Mouse (Mus musculus) CD4-positive naive resting alpha-beta T cell, adult 57 days (primary cell): Measurements from ENCODE around the gene H2-T23. TPM values are rescaled to one million over a fixed set of nuclear protein-coding genes. Genes with fewer than 3 reads are reported as not detected.

Source experiments
- total RNA-seq: library from RNA; stranded (reverse); gene quantifications from one replicate; pipeline ENCODE4 v1.2.4, GENCODE M21; 2023

H2-T23 gene
- 302 TPM for total RNA-seq

GRCm38 (mm10) chr17:36032351-36032875 is at the start of gene H2-T23:
TSS of gene H2-T23 (minus strand) at chr17:36032855.

GRCm38 (mm10) chr17:36058362-36058761 is 25.7 kb upstream of the H2-T23 start, which contains the start of gene Gm11127:
TSS of gene Gm11127 (minus strand) at chr17:36058371.

GRCm38 (mm10) chr17:36042610-36043169 is 10.0 kb upstream of the H2-T23 start, which contains the start of the genes H2-T22 and Gm6034:
TSS of gene H2-T22 (minus strand) at chr17:36042747.
TSS of gene Gm6034 (plus strand) at chr17:36042961.

GRCm38 (mm10) chr17:36020191-36021073 is 12.2 kb downstream of the H2-T23 start, which contains the start of gene H2-T24:
TSS of gene H2-T24 (minus strand) at chr17:36020560.

Other genes starting within 250 kb of the H2-T23 start
- gene Ier3, start 211.2 kb downstream of the H2-T23 start, total RNA-seq = 6.3 TPM
- gene Flot1, start 209.6 kb downstream of the H2-T23 start, total RNA-seq = 46.7 TPM
- 496 TPM for gene Tubb5, start 194.5 kb downstream of the H2-T23 start, total RNA-seq
- gene Mdc1, start 191.3 kb downstream of the H2-T23 start, total RNA-seq = 79.2 TPM
- 19.7 TPM for gene Nrm, start 171.5 kb downstream of the H2-T23 start, total RNA-seq
- 272 TPM for gene Ppp1r18, start 167.3 kb downstream of the H2-T23 start, total RNA-seq
- gene Dhx16, start 153.0 kb downstream of the H2-T23 start, total RNA-seq = 95.2 TPM
- 30.0 TPM for gene 2310061I04Rik, start 135.4 kb downstream of the H2-T23 start, total RNA-seq
- gene Atat1, start 122.8 kb downstream of the H2-T23 start, total RNA-seq = 13.5 TPM
- 61.0 TPM for gene Mrps18b, start 116.5 kb downstream of the H2-T23 start, total RNA-seq
- gene Ppp1r10, start 116.4 kb downstream of the H2-T23 start, total RNA-seq = 184 TPM
- gene Abcf1, start 63.1 kb downstream of the H2-T23 start, total RNA-seq = 129 TPM
- 61.6 TPM for gene Gnl1, start 53.0 kb downstream of the H2-T23 start, total RNA-seq
- gene Prr3, start 52.6 kb downstream of the H2-T23 start, total RNA-seq = 67.0 TPM
- 25.7 TPM for gene H2-T24, start 12.3 kb downstream of the H2-T23 start, total RNA-seq
- gene H2-T22, start 9.9 kb upstream of the H2-T23 start, total RNA-seq = 187 TPM
- gene Gm6034, start 10.1 kb upstream of the H2-T23 start, total RNA-seq = 1.3 TPM
- gene Gm11127, start 25.5 kb upstream of the H2-T23 start, total RNA-seq = 87.5 TPM
- gene Gm19684, start 88.8 kb upstream of the H2-T23 start, total RNA-seq = 10.8 TPM
- gene Gm7030, start 96.6 kb upstream of the H2-T23 start, total RNA-seq = 15.3 TPM
- not detected for gene Gm8909, start 135.7 kb upstream of the H2-T23 start, total RNA-seq
- gene H2-T3, start 157.4 kb upstream of the H2-T23 start, total RNA-seq = 1.2 TPM
- 86.3 TPM for gene Rpp21, start 225.2 kb upstream of the H2-T23 start, total RNA-seq
- 85.3 TPM for gene Trim39, start 239.4 kb upstream of the H2-T23 start, total RNA-seq